In genomic region chr3:58714034-58714433, GRCm38 (mm10) we compare ENCODE assay signal across 19 mouse cellular contexts. TPM values are rescaled to one million over a fixed set of nuclear protein-coding genes. Genes with fewer than 3 reads are reported as not detected.
DNase-seq lines count a peak whose midpoint lies in the region; ATAC-seq and TF ChIP-seq lines count a peak whose summit lies in the region.
"Had no signal": no experiment of that assay in that cellular context is flagged by ENCODE, and none has a peak within 500 bp of the region (broad histone marks: within the 10 kb centered on the region; RNA-seq: fewer than 3 reads in every experiment).

No protein-coding gene starts in this region.

- H3K36me3 ChIP-seq in heart, embryonic 14.5 days (ENCODE audit: control insufficient read depth, insufficient read depth, low read length) = no peaks in the 10 kb centered on the region
- peaks cover 0 to 29% of the 10 kb centered on the region in 2 experiments; a peak in 2 of 4 replicates for H3K36me3 ChIP-seq in MEL (ENCODE audit: control insufficient read depth in 1 of 2, insufficient read depth in 2 of 2, low read length in 2 of 2)
- no peaks in the 10 kb centered on the region for H3K36me3 ChIP-seq in intestine, embryonic 16.5 days (ENCODE audit: control insufficient read depth, insufficient read depth, low read length)
- H3K36me3 ChIP-seq: embryonic facial prominence, embryonic 13.5 days had no signal

- no peak for TF ChIP-seq CTCF in MEL (IDR thresholded peaks at IDR 0.05 in 2 of 3, conservative IDR thresholded peaks at IDR 0.05 in 1 of 3; ENCODE audit: control insufficient read depth in 1 of 3, insufficient read depth in 1 of 3, low read depth in 2 of 3, low read length in 3 of 3, poor library complexity in 1 of 3, severe bottlenecking in 1 of 3)

- no peak; a peak in 1 of 4 replicates for TF ChIP-seq EP300 in MEL (IDR thresholded peaks at IDR 0.05; ENCODE audit: low read depth in 1 of 2, low read length in 2 of 2)

- H3K4me1 ChIP-seq in heart, embryonic 14.5 days (ENCODE audit: control insufficient read depth in 2 of 2, insufficient read depth in 2 of 2, low read length in 2 of 2) = peaks cover 3 to 11% of the 10 kb centered on the region in 2 experiments
- H3K4me1 ChIP-seq in MEL (ENCODE audit: control insufficient read depth in 1 of 2, insufficient read depth in 2 of 2, low read length in 2 of 2) = peaks cover 6 to 27% of the 10 kb centered on the region in 2 experiments; a peak in 3 of 4 replicates
- H3K4me1 ChIP-seq in intestine, embryonic 16.5 days (ENCODE audit: control insufficient read depth, insufficient read depth, low read length) = peaks cover 3% of the 10 kb centered on the region; the same call in 1 of the 2 replicates
- H3K4me1 ChIP-seq: embryonic facial prominence, embryonic 13.5 days had no signal

- no peak for TF ChIP-seq RAD21 in MEL (IDR thresholded peaks at IDR 0.05; ENCODE audit: low read depth, low read length)

- H3K27me3 ChIP-seq in heart, embryonic 14.5 days (ENCODE audit: control insufficient read depth, insufficient read depth, low read length) = no peaks in the 10 kb centered on the region
- H3K27me3 ChIP-seq in MEL (ENCODE audit: control insufficient read depth in 1 of 2, insufficient read depth in 2 of 2, low read length in 2 of 2) = no peaks in the 10 kb centered on the region; a peak in 1 of 4 replicates
- no peaks in the 10 kb centered on the region for H3K27me3 ChIP-seq in intestine, embryonic 16.5 days (replicated peaks; ENCODE audit: control insufficient read depth, insufficient read depth, low read length)
- H3K27me3 ChIP-seq: embryonic facial prominence, embryonic 13.5 days; Patski had no signal

- no peak overlapping the region for H3K9ac ChIP-seq in heart, embryonic 14.5 days (ENCODE audit: low read length)
- H3K9ac ChIP-seq in MEL (ENCODE audit: control insufficient read depth, low read depth, low read length, poor library complexity, severe bottlenecking) = no peak overlapping the region
- no peak overlapping the region for H3K9ac ChIP-seq in intestine, embryonic 16.5 days (ENCODE audit: low read depth, low read length)
- H3K9ac ChIP-seq: embryonic facial prominence, embryonic 13.5 days; hindbrain, embryonic 14.5 days; lung, embryonic 14.5 days had no signal

- no peak for TF ChIP-seq POLR2A in MEL (IDR thresholded peaks at IDR 0.05; ENCODE audit: control insufficient read depth in 1 of 2, insufficient read depth in 1 of 2, low read depth in 1 of 2, low read length in 2 of 2, poor library complexity in 1 of 2)

- H3K27ac ChIP-seq in heart, embryonic 14.5 days (replicated peaks in 1 of 2; ENCODE audit: control insufficient read depth in 1 of 2, insufficient read depth in 1 of 2, low read depth in 2 of 2, low read length in 2 of 2) = peak overlapping the region; percentile 40 to 53; a peak in 3 of 4 replicates
- no peak overlapping the region for H3K27ac ChIP-seq in MEL (ENCODE audit: control insufficient read depth, low read depth, low read length)
- no peak overlapping the region for H3K27ac ChIP-seq in intestine, embryonic 16.5 days (ENCODE audit: low read length)
- H3K27ac ChIP-seq: embryonic facial prominence, embryonic 13.5 days; hindbrain, embryonic 14.5 days; macrophage had no signal

- H3K9me3 ChIP-seq in heart, embryonic 14.5 days (ENCODE audit: control insufficient read depth, low read length) = peaks cover 17% of the 10 kb centered on the region
- H3K9me3 ChIP-seq in MEL (replicated peaks; ENCODE audit: insufficient read depth, low read length) = no peaks in the 10 kb centered on the region
- peaks cover 8% of the 10 kb centered on the region; the same call in 1 of the 2 replicates for H3K9me3 ChIP-seq in intestine, embryonic 16.5 days (ENCODE audit: control insufficient read depth, low read length)

- DNase-seq in adrenal gland, adult (ENCODE audit: inconsistent age in 2 of 2, low spot score in 1 of 2) = peak; percentile 38 to 84
- no peak for DNase-seq in adrenal gland, postnatal 4 days (ENCODE audit: low spot score in 2 of 2)
- no peak for DNase-seq in heart, adult 9 months (ENCODE audit: low spot score in 2 of 2)
- DNase-seq in MEL (ENCODE audit: low read depth, low spot score) = peak; percentile 65
- no peak for DNase-seq in gastrocnemius, postnatal 10 days
- DNase-seq: cerebellum, adult 9-10 months; kidney, adult 2 months; kidney, postnatal 25 days; lung, embryonic 14.5 days had no signal

- no peaks in the 10 kb centered on the region for H3K79me2 ChIP-seq in MEL (ENCODE audit: control insufficient read depth, insufficient read depth, low read length, poor library complexity)

- ATAC-seq in heart, embryonic 14.5 days (ENCODE audit: insufficient number of reproducible peaks, insufficient read depth, low FRiP score, low read depth) = no peak
- ATAC-seq in intestine, embryonic 16.5 days = peak; percentile 80
- no peak for ATAC-seq in cerebellum, adult (ENCODE audit: insufficient number of reproducible peaks, low FRiP score, low TSS enrichment)
- ATAC-seq: activated CD4-positive, CD25-positive, alpha-beta regulatory T cell, adult 4 months; forebrain, embryonic 16.5 days; midbrain, embryonic 16.5 days; Patski had no signal

- WGBS in heart, embryonic 14.5 days = 4% methylated on average over 2 of the region's 2 CpGs
- WGBS in intestine, embryonic 16.5 days = 46% methylated on average over 2 of the region's 2 CpGs

- H3K4me3 ChIP-seq in heart, embryonic 14.5 days (ENCODE audit: control insufficient read depth in 1 of 2, insufficient read depth in 1 of 2, low read depth in 1 of 2, low read length in 2 of 2) = no peak overlapping the region
- H3K4me3 ChIP-seq in MEL (ENCODE audit: control insufficient read depth in 1 of 2, insufficient read depth in 1 of 2, low read depth in 2 of 2, low read length in 2 of 2) = no peak overlapping the region
- no peak overlapping the region for H3K4me3 ChIP-seq in intestine, embryonic 16.5 days (ENCODE audit: low read length)
- H3K4me3 ChIP-seq: embryonic facial prominence, embryonic 13.5 days had no signal

- no peak overlapping the region for H3K4me2 ChIP-seq in heart, embryonic 14.5 days (ENCODE audit: low read length)
- H3K4me2 ChIP-seq in intestine, embryonic 16.5 days (ENCODE audit: low read depth, low read length) = no peak overlapping the region
- H3K4me2 ChIP-seq: embryonic facial prominence, embryonic 13.5 days; hindbrain, embryonic 14.5 days; lung, embryonic 14.5 days had no signal

TF ChIP-seq in MEL, 35 proteins besides CTCF, POLR2A, EP300 and RAD21:
- TF ChIP-seq USF2 (IDR thresholded peaks at IDR 0.05; ENCODE audit: borderline replicate concordance in 1 of 2, insufficient read depth in 1 of 2, low read depth in 1 of 2, low read length in 2 of 2) = no peak
- 0 out of 2 replicates have a peak, but pooled peaks have one; percentile 21 for TF ChIP-seq JUND (IDR thresholded peaks at IDR 0.05; ENCODE audit: low read depth, low read length)
- peak; percentile 42; the same call in 1 of the 2 replicates for TF ChIP-seq GATA1 (IDR thresholded peaks at IDR 0.05; ENCODE audit: low read depth, low read length)
- TF ChIP-seq MYC (IDR thresholded peaks at IDR 0.05; ENCODE audit: low read depth, low read length) = no peak
- peak; percentile 45; the same call in 1 of the 2 replicates for TF ChIP-seq ETS1 (IDR thresholded peaks at IDR 0.05; ENCODE audit: low read depth, low read length)
- TF ChIP-seq MAX (IDR thresholded peaks at IDR 0.05; ENCODE audit: low read length) = 0 out of 2 replicates have a peak, but pooled peaks have one; percentile 11
- no peak for TF ChIP-seq USF1 (IDR thresholded peaks at IDR 0.05; ENCODE audit: low read depth, low read length)
- TF ChIP-seq MEF2A (IDR thresholded peaks at IDR 0.05; ENCODE audit: extremely low read depth, insufficient replicate concordance, low read depth, low read length, poor library complexity, severe bottlenecking) = no peak
- no peak for TF ChIP-seq TAL1 (IDR thresholded peaks at IDR 0.05; ENCODE audit: low read length)
- TF ChIP-seq MXI1 (IDR thresholded peaks at IDR 0.05; ENCODE audit: low read depth, low read length) = peak; percentile 43; the same call in 1 of the 2 replicates
- TF ChIP-seq E2F4 (IDR thresholded peaks at IDR 0.05; ENCODE audit: borderline replicate concordance, low read depth, low read length) = no peak
- no peak for TF ChIP-seq ZNF384 (IDR thresholded peaks at IDR 0.05; ENCODE audit: low read depth, low read length)

RNA-seq across cellular contexts. Expression of gene Siah2, which starts 21.8 kb away (rescaled TPM):
- 10 to 100 TPM; 15.0 to 16.5 TPM for total RNA-seq in adrenal gland, postnatal 4 days (2021)
- polyA plus RNA-seq in heart, embryonic 14.5 days (2014; fragmentation: Nextera tagmentation; extraction: Ambion mirVana) = 8.0 and 8.4 TPM in 2 replicates
- total RNA-seq in MEL (2012; rRNA removed) = 17.6 and 20.4 TPM in 2 replicates
- polyA plus RNA-seq in MEL (2012; ENCODE audit: insufficient read depth in 1 of 2, insufficient read length in 2 of 2, low read depth in 1 of 2, low replicate concordance in 2 of 2, missing spikeins in 1 of 2) = 10 to 100 TPM; 22.5 to 58.1 TPM
- polyA plus RNA-seq in intestine, embryonic 16.5 days (2015; fragmentation: Nextera tagmentation; extraction: Ambion mirVana) = 1.9 and 3.9 TPM in 2 replicates
- 10 to 100 TPM; 10.1 to 12.7 TPM for total RNA-seq in gastrocnemius, postnatal 10 days (2021)

Comparison
In these comparisons a context has a peak if more than half of its experiments do, and no peak if none do; other contexts are left out.
1. DNase-seq: peak in adrenal gland, adult (2 of 2) and MEL (single experiment); none in adrenal gland, postnatal 4 days (0 of 2), heart, adult 9 months (0 of 2) and gastrocnemius, postnatal 10 days (single experiment).
2. H3K27ac ChIP-seq: peak in heart, embryonic 14.5 days (2 of 2); none in MEL (single experiment) and intestine, embryonic 16.5 days (single experiment).